In genomic region chr2:77418078-77418477, GRCm38 (mm10) we compare ENCODE assay signal across 17 mouse cellular contexts.
"Had no signal": no experiment of that assay in that cellular context is flagged by ENCODE, and none has a peak within 500 bp of the region (broad histone marks: within the 10 kb centered on the region; RNA-seq: fewer than 3 reads in every experiment).

No protein-coding gene starts in this region.

- H3K9ac ChIP-seq: liver, embryonic 13.5 days; neural tube, embryonic 12.5 days; neural tube, embryonic 15.5 days; stomach, embryonic 15.5 days had no signal

- H3K9me3 ChIP-seq: liver, embryonic 13.5 days; neural tube, embryonic 12.5 days; neural tube, embryonic 15.5 days; stomach, embryonic 15.5 days had no signal

- H3K4me1 ChIP-seq: liver, embryonic 13.5 days; neural tube, embryonic 15.5 days; stomach, embryonic 15.5 days had no signal

- H3K27me3 ChIP-seq: liver, embryonic 13.5 days; neural tube, embryonic 12.5 days; neural tube, embryonic 15.5 days; stomach, embryonic 15.5 days had no signal

- H3K4me3 ChIP-seq: layer of hippocampus, adult 2 months; liver, embryonic 13.5 days; neural tube, embryonic 12.5 days; neural tube, embryonic 15.5 days; stomach, embryonic 15.5 days had no signal

- H3K4me2 ChIP-seq: liver, embryonic 13.5 days; midbrain, embryonic 11.5 days; neural tube, embryonic 12.5 days; neural tube, embryonic 15.5 days; stomach, embryonic 15.5 days had no signal

- H3K27ac ChIP-seq: kidney, postnatal 0 days; layer of hippocampus, adult 2 months; liver, embryonic 13.5 days; neural tube, embryonic 12.5 days; neural tube, embryonic 15.5 days; stomach, embryonic 15.5 days had no signal

- DNase-seq: kidney, postnatal 25 days; layer of hippocampus, adult 9-11 months; liver, embryonic 13.5 days; lung, adult 2 months; lung, postnatal 14 days; lung, postnatal 4 days; midbrain, embryonic 14.5 days; retina, postnatal 1 day; right cerebral cortex, postnatal 25 days; spleen, adult 18-20 months; thymus, postnatal 25 days had no signal

- H3K36me3 ChIP-seq: liver, embryonic 13.5 days; neural tube, embryonic 12.5 days; neural tube, embryonic 15.5 days; stomach, embryonic 15.5 days had no signal
